Mouse (Mus musculus) adrenal gland, postnatal 25 days (tissue): ENCODE results near the gene Ttc19. TPM values are rescaled to one million over a fixed set of nuclear protein-coding genes. Genes with fewer than 3 reads are reported as not detected.

Experiments used
- total RNA-seq: library from RNA; stranded (reverse); gene quantifications from 2 replicates; pipeline ENCODE4 v1.2.3, GENCODE M21; 2021

The Ttc19 gene
- total RNA-seq, 1 experiment from 2014 or later = 36.2 TPM

Other genes starting within 250 kb of the Ttc19 start
- 0.76 and 0.81 TPM in 2 replicates for gene Adora2b, start 32.5 kb upstream of the Ttc19 start, total RNA-seq
- 20.2 and 22.1 TPM in 2 replicates for gene Zswim7, start 98 bp upstream of the Ttc19 start, total RNA-seq
- gene Pigl, start 177.0 kb downstream of the Ttc19 start, total RNA-seq = 7.9 and 12.0 TPM in 2 replicates
- gene Ncor1, start 177.1 kb downstream of the Ttc19 start, total RNA-seq = 241 and 268 TPM in 2 replicates